Mouse (Mus musculus) embryonic facial prominence, embryonic 12.5 days (tissue): ENCODE data around the gene Scn10a. TPM values are rescaled to one million over a fixed set of nuclear protein-coding genes. Genes with fewer than 3 reads are reported as not detected.
A peak's percentile ranks its signal among the peaks of the same experiment; 100 is the strongest.

Source experiments
- ATAC-seq: fragments of 200-750 bp; cut with Nextera tagmentation; 2 replicates; pipeline ENCODE4 v1.8.0; 2017; ENCODE audit not compliant: insufficient number of reproducible peaks, insufficient read depth, low FRiP score, low TSS enrichment
- H3K27ac ChIP-seq: fragments of 300-500 bp; sonication (generic); 2 replicates; pipeline ENCODE4 v1.5.1; 2016; ENCODE audit warnings: mild to moderate bottlenecking
- H3K27me3 ChIP-seq: fragments of 300-500 bp; sonication (generic); 2 replicates; pipeline ENCODE4 v1.6.1; 2016; ENCODE audit warnings: mild to moderate bottlenecking, moderate library complexity
- H3K36me3 ChIP-seq: fragments of 300-500 bp; sonication (generic); 2 replicates; pipeline ENCODE4 v1.6.1; 2016; ENCODE audit warnings: mild to moderate bottlenecking
- H3K4me1 ChIP-seq: fragments of 300-500 bp; sonication (generic); 2 replicates; pipeline ENCODE4 v1.6.1; 2016
- H3K4me2 ChIP-seq: fragments of 300-500 bp; sonication (generic); replicated peaks from 2 replicates; pipeline ENCODE4 v1.6.1; 2016; ENCODE audit warnings: mild to moderate bottlenecking, moderate library complexity
- H3K4me3 ChIP-seq: fragments of 300-500 bp; sonication (generic); 2 replicates; pipeline ENCODE4 v1.5.1; 2016; ENCODE audit warnings: mild to moderate bottlenecking
- H3K9ac ChIP-seq: fragments of 300-500 bp; sonication (generic); 2 replicates; pipeline ENCODE4 v1.6.1; 2016; ENCODE audit warnings: mild to moderate bottlenecking, moderate library complexity
- H3K9me3 ChIP-seq: fragments of 300-500 bp; sonication (generic); 2 replicates; pipeline ENCODE4 v1.6.1; 2016; ENCODE audit warnings: mild to moderate bottlenecking, moderate library complexity
- WGBS: fragments of 180-500 bp; shearing (Covaris S2); methylation state at CpG from one replicate; pipeline ENCODE4 v1.1.7; 2016; 5-methylcytosine and 5-hydroxymethylcytosine counted together
- polyA plus RNA-seq: library from polyadenylated mRNA; unstranded; fragments of >200 nt; fragmentation: Nextera tagmentation; extraction: Ambion mirVana; gene quantifications from 2 replicates; pipeline ENCODE4 v1.2.1, GENCODE M21; 2016

Scn10a gene
- polyA plus RNA-seq, 1 experiment from 2014 or later, result 1.6 TPM

DNA sequence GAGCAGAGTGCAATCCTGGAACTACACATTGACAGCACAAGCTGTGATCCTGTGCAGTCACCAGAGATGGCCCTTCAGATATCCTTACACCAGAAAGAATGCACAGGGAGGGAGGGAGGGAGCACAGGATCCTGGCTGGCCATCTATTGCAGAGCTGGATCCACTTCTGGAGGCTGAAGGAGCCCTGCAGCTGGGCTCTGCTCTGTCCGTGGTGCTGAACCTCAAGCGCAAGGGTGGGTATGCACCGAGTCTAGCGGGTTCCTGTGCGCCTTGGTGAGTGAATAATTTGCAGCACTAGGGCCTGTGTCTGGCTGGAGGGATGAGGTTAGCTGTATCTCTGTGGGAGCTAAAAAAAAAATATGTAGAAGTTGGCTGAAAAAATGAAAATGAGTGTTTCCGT, 12.4 kb downstream of the Scn10a start:
- H3K9ac ChIP-seq, result no peak overlapping the region
- no peak overlapping the region for H3K27ac ChIP-seq
- no peaks in the 10 kb centered on the region for H3K36me3 ChIP-seq
- no peak overlapping the region for H3K4me2 ChIP-seq
- ATAC-seq, result peak; percentile 35; the same call in 1 of the 2 replicates
- no peaks in the 10 kb centered on the region for H3K9me3 ChIP-seq
- 12% methylated on average over 6 of the region's 6 CpGs for WGBS
- no peaks in the 10 kb centered on the region for H3K27me3 ChIP-seq
- no peaks in the 10 kb centered on the region for H3K4me1 ChIP-seq
- H3K4me3 ChIP-seq, result no peak overlapping the region

DNA sequence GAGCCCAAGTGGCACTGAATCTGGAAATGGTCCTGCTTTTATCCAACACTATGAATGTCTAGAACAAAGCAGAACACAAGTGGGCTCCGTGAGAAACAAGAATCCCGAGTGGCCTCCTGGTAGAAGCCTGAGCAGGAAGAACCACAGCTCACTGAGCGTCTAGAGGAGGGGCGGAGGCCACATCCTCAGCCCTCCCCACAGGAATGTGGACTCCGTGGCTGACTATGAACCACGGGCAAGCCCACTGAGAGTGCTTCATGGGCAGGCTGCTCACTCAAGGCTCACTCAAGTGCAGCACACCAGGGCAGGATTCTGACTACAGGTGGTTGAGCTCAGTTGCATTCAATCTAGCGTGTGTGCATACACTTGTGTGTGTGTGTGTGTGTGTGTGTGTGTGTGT, 27.6 kb downstream of the Scn10a start:
- 60% methylated on average over 7 of the region's 7 CpGs for WGBS

DNA sequence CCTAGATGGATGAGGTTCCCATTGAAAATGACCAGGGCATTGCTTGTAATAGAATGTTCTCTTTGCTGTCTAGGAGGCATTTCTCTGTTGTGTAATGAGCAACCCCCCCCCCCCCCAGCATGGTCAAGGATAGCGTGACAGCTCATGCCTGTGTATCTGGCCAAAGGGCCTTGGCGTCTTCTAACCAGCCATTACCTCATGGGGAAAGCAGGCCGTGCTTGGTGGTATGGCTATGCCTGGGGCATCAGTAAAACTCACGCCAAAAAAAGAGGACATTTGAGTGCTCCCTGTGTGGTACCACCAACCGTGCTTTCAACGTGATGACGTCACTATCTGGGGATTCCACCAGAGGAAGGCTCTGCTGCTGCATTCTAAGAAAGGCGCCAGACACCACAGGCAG, 28.1 kb downstream of the Scn10a start:
- ATAC-seq, result no peak
- H3K4me2 ChIP-seq, result no peak overlapping the region
- no peak overlapping the region for H3K9ac ChIP-seq
- H3K9me3 ChIP-seq, result no peaks in the 10 kb centered on the region
- H3K36me3 ChIP-seq, result no peaks in the 10 kb centered on the region
- no peak overlapping the region for H3K4me3 ChIP-seq
- H3K27me3 ChIP-seq, result no peaks in the 10 kb centered on the region
- H3K4me1 ChIP-seq, result no peaks in the 10 kb centered on the region
- H3K27ac ChIP-seq, result no peak overlapping the region
- 77% methylated on average over 8 of the region's 8 CpGs for WGBS

More for the DNA sequence above, 27.6 kb downstream of the Scn10a start:
- no peak overlapping the region for H3K4me3 ChIP-seq
- no peaks in the 10 kb centered on the region for H3K36me3 ChIP-seq
- ATAC-seq, result no peak
- H3K4me2 ChIP-seq, result no peak overlapping the region
- H3K27me3 ChIP-seq, result no peaks in the 10 kb centered on the region
- no peaks in the 10 kb centered on the region for H3K4me1 ChIP-seq
- H3K9ac ChIP-seq, result no peak overlapping the region
- H3K9me3 ChIP-seq, result no peaks in the 10 kb centered on the region
- H3K27ac ChIP-seq, result no peak overlapping the region

DNA sequence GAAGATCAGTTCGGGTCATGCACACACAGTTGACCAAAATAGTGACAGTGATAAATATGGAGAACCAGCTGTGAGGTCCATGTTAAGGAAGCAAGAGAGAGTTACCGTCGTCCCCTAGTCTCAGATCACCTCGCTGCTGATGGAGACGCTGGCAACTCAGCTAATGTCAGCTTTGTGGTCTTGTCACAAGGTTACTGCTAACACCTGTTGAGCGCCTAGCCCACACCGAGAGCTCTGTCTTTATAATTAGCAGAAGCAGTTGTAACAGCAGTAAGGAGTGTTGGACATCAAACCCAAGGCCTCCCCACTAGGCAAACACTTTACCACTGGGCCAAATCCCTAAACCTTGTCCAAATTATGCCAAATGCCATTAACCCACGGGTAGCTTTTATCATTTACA, 31.2 kb downstream of the Scn10a start:
- Histone ChIP-seq H3K4me1 (no peaks in the 10 kb centered on the region), H3K27me3 (no peaks in the 10 kb centered on the region), H3K27ac (no peak overlapping the region), H3K4me2 (no peak overlapping the region), H3K9ac (no peak overlapping the region), H3K4me3 (no peak overlapping the region), H3K9me3 (no peaks in the 10 kb centered on the region), H3K36me3 (no peaks in the 10 kb centered on the region)
- WGBS, result 73% methylated on average over 8 of the region's 8 CpGs
- ATAC-seq, result no peak

DNA sequence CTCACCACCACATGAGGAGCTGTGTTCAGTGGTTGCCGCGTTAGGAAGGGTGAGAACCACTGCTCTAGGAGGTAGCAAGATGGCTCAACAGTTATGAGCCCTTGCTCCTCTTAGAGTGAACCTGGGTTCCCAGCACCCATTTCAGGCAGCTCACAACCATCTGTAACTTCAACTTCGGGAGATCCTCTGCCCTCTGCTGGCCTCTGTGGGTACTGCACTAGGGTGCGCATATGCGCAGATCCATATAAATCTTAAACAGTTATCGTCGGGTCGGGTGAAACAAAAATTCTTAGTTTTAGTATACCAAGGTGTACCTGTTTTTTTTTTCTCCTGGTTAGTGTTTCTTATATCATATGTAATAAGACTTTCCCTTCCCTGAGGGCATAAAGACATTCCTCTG, 32.9 kb downstream of the Scn10a start:
- Histone ChIP-seq H3K4me3 (no peak overlapping the region), H3K9ac (no peak overlapping the region), H3K27me3 (no peaks in the 10 kb centered on the region), H3K27ac (no peak overlapping the region), H3K36me3 (no peaks in the 10 kb centered on the region), H3K4me1 (no peaks in the 10 kb centered on the region), H3K4me2 (no peak overlapping the region), H3K9me3 (no peaks in the 10 kb centered on the region)
- no peak for ATAC-seq
- 95% methylated on average over 8 of the region's 8 CpGs for WGBS

DNA sequence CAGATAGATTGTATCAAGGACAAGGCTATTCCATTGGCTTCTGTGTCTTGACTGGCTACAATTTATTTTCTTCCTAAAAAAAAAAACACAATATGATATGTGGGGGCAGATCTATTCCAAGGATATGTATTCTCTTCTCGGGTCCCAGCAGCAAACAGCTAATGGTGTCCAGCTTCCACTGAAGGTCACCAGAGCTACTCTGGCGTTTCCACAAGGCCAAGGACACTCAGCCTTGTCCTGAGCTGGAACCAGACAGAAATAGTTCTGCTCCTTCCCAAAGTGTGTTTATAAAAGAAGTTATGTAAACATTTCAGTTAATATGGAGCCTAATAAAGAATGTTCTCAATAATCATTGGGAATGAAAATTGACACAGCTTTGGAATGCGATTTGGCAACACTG, 38.2 kb downstream of the Scn10a start:
- no peak overlapping the region for H3K4me2 ChIP-seq
- H3K9ac ChIP-seq, result no peak overlapping the region
- no peak overlapping the region for H3K4me3 ChIP-seq
- no peaks in the 10 kb centered on the region for H3K9me3 ChIP-seq
- no peaks in the 10 kb centered on the region for H3K27me3 ChIP-seq
- 68% methylated on average over 3 of the region's 3 CpGs for WGBS
- no peak overlapping the region for H3K27ac ChIP-seq
- ATAC-seq, result no peak
- H3K36me3 ChIP-seq, result no peaks in the 10 kb centered on the region
- peaks cover 3% of the 10 kb centered on the region; the same call in 1 of the 2 replicates for H3K4me1 ChIP-seq

DNA sequence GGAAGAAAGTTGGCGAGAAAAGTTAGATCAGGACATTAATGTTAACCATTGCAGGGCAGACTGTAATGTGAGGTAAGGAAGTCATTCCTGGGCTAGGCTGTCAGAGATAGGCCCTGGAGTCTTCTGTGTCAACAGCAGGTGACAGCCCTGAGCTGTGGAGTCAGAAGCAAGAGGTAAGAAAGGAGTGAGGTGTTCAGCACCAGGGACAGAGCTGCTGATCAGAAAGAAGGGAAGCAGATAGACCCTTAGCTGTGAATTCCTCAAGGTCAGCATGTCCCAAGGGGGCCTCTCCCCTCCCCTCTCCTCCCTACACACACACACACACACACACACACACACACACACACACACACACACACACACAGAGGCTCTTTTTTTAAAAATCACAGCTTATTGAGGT, 55.0 kb downstream of the Scn10a start:
- Histone ChIP-seq H3K36me3 (no peaks in the 10 kb centered on the region), H3K4me1 (no peaks in the 10 kb centered on the region), H3K9ac (no peak overlapping the region), H3K27ac (no peak overlapping the region), H3K27me3 (no peaks in the 10 kb centered on the region), H3K9me3 (no peaks in the 10 kb centered on the region), H3K4me3 (no peak overlapping the region), H3K4me2 (no peak overlapping the region)
- WGBS, result 72% methylated on average over 1 of the region's 1 CpGs
- ATAC-seq, result no peak

DNA sequence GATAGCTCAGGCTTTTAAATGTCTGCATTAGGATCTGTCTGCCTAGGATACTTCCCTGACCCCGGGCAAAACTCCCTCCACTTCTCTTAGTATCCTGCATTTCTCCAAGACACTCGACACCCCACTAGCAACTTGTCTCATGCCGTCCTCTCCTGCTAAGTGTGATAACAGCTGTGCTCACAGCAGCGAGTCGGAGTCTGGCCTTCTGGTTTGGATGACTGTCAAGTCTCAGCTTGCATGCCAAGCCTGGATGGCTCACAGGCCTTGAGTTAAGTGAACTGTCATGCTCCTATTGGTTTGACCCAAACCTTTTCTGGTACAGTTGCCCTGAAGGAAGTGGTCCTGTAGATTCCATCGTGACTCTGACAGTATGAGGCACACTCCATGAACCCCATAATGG, 63.0 kb downstream of the Scn10a start:
- Histone ChIP-seq H3K4me1 (peaks cover 7% of the 10 kb centered on the region; the same call in 1 of the 2 replicates), H3K9ac (no peak overlapping the region), H3K4me3 (no peak overlapping the region), H3K4me2 (no peak overlapping the region), H3K36me3 (no peaks in the 10 kb centered on the region), H3K9me3 (no peaks in the 10 kb centered on the region), H3K27me3 (no peaks in the 10 kb centered on the region), H3K27ac (no peak overlapping the region)
- no peak for ATAC-seq
- 44% methylated on average over 6 of the region's 6 CpGs for WGBS

DNA sequence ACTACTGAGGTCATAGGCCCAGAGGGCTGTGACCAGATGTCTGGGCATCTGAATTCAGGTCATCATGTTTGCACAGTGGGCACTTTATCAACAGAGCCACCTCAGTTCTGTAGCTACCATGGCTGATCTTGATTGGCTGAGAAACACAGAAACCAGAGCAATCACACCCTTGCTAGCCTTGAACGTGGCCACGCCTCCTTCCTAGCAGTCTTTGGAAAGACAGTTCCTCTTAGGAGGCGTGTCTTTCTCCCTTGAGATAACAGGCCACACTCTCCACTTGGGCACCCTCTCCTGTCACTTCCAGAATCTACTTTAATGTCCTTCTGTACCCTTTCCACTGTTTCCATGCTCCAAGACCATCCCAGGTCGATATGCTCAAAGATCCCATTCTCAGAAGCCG, 65.4 kb downstream of the Scn10a start:
- H3K27me3 ChIP-seq, result no peaks in the 10 kb centered on the region
- H3K9me3 ChIP-seq, result no peaks in the 10 kb centered on the region
- H3K4me2 ChIP-seq, result no peak overlapping the region
- no peaks in the 10 kb centered on the region for H3K36me3 ChIP-seq
- ATAC-seq, result no peak
- 64% methylated on average over 5 of the region's 5 CpGs for WGBS
- peaks cover 7% of the 10 kb centered on the region; the same call in 1 of the 2 replicates for H3K4me1 ChIP-seq
- H3K4me3 ChIP-seq, result no peak overlapping the region
- no peak overlapping the region for H3K27ac ChIP-seq
- H3K9ac ChIP-seq, result no peak overlapping the region

DNA sequence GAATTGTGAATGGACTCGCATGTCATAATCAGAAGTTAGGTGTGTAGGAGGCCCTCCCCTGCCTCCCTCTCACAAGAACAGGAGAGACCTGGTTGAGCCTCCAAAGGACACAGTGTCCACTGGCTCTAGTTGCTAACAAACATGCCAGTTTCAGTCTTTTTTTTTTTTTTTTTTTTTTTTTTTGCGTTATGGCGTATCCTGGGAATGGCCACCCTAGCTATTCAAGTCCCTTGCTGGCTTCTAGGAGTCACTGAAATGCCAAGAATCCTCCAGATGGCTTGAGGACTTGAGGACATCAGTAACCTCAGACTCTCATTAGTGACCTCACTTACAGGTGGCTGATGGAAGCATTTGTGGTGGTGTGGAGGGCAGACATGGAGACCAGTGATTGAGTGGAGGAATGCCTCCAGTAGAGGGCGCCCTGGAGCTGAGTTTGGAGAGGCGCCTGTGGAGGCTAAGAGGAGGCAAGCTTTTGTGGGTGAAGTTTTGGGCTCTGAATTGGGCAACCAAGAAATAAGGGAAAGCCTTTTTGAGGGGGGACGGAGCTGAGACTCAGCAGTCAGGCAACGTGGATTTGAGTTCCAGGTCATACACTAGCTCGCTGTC, 72.1 kb downstream of the Scn10a start:
- Histone ChIP-seq H3K27me3 (no peaks in the 10 kb centered on the region), H3K4me3 (no peak overlapping the region), H3K27ac (no peak overlapping the region), H3K4me2 (no peak overlapping the region), H3K9ac (no peak overlapping the region), H3K36me3 (no peaks in the 10 kb centered on the region), H3K4me1 (no peaks in the 10 kb centered on the region), H3K9me3 (no peaks in the 10 kb centered on the region)
- ATAC-seq, result no peak
- 54% methylated on average over 8 of the region's 8 CpGs for WGBS

DNA sequence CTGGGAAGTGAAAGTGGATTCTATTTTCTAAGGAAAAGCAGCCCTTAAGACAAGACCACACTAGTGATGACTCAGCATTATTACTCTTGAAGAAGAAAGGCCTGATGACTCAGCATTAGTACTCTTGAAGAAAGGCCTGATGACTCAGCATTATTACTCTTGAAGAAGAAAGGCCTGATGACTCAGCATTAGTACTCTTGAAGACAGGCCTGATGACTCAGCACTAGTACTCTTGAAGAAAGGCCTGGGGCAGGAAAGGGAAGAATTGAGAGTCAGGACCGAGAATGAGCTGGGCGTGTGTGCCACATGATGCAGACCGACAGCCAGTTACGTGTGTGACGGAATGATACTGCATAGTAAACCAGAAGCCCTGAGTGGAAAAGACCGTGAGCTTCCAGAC, 77.1 kb downstream of the Scn10a start:
- ATAC-seq, result no peak
- 83% methylated on average over 6 of the region's 6 CpGs for WGBS

DNA sequence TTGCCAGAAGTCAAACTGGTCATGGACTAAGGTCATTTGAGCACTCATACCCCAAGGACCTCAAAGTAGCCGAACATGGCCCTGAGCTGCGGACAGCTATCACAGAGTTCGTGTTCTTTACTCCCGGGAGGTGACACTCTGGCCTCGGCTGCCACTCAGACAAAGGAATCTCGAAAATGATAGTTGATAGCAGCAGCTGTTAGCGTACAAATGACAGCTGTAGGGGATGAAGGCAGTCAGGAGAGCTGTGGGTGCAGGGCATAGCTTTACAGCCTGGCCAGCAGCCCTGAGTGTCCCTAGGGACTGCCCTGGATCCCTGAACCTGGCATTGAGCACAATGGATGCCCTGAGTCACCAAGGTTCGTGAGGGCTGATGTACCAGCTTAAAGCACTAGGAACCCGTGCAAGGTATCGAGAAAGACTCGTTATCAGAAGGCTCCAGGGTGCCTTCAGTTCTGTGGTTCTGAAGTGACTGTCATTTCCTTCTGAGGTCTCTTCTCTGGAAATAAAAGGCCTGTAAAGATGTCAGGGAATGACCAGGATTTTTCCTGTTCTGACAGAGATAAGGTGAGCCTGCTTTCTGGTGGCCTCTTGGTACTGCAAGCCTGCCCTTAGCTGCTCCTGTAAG, 84.8 kb downstream of the Scn10a start:
- Histone ChIP-seq H3K4me2 (no peak overlapping the region), H3K36me3 (no peaks in the 10 kb centered on the region), H3K27me3 (0 out of 2 replicates have a peak, but pooled peaks cover 7% of the 10 kb centered on the region), H3K4me1 (peaks cover 20% of the 10 kb centered on the region), H3K9me3 (no peaks in the 10 kb centered on the region), H3K27ac (no peak overlapping the region), H3K4me3 (no peak overlapping the region), H3K9ac (no peak overlapping the region)
- no peak for ATAC-seq
- WGBS, result 67% methylated on average over 11 of the region's 11 CpGs

More for the DNA sequence above, 77.1 kb downstream of the Scn10a start:
- H3K4me3 ChIP-seq, result no peak overlapping the region
- no peaks in the 10 kb centered on the region for H3K9me3 ChIP-seq
- H3K4me1 ChIP-seq, result no peaks in the 10 kb centered on the region
- no peak overlapping the region for H3K27ac ChIP-seq
- no peaks in the 10 kb centered on the region for H3K27me3 ChIP-seq
- no peaks in the 10 kb centered on the region for H3K36me3 ChIP-seq
- no peak overlapping the region for H3K9ac ChIP-seq
- no peak overlapping the region for H3K4me2 ChIP-seq
